Mouse (Mus musculus) cerebellum, adult 2 months (tissue): ENCODE measurements at regions not wholly inside any gene's neighbourhood (a gene's known extent, or its start where the extent isn't known, plus 50 kb on each side); places are given as distances from the start of the nearest gene placed in this dataset.

ENCODE experiments used
- CTCF ChIP-seq: fragments of 200-500 bp; IDR thresholded peaks from 2 replicates; pipeline ENCODE4 v1.5.1; 2011; ENCODE audit warnings: low read depth, mild to moderate bottlenecking, control low read depth, low read length, moderate library complexity, borderline replicate concordance; ENCODE audit not compliant: insufficient read depth
- POLR2A ChIP-seq: fragments of 200-500 bp; IDR thresholded peaks from 2 replicates; pipeline ENCODE4 v1.6.1; 2011; ENCODE audit warnings: low read length, control low read depth, borderline replicate concordance; ENCODE audit not compliant: insufficient read depth

- TF ChIP-seq CTCF (no peak), POLR2A (no peak)
These were observed 52.2 kb upstream of the Lmo4 start for GRCm38 (mm10) chr3:144257196-144257595.
